Mouse (Mus musculus) spleen, adult 10 weeks (tissue): ENCODE data around the gene Tomm20. TPM values are rescaled to one million over a fixed set of nuclear protein-coding genes. Genes with fewer than 3 reads are reported as not detected.

Experiments
- polyA plus RNA-seq: library from polyadenylated mRNA; stranded (reverse); fragments of 350-450 nt; fragmentation: Illumina TruSeq; extraction: RNeasy Lipid Tissue Mini Kit (QIAGEN cat#74804); gene quantifications from one replicate; pipeline ENCODE4 v1.2.3, GENCODE M21; 2015; ENCODE audit warnings: low replicate concordance; ENCODE audit not compliant: insufficient read depth

Tomm20 gene
- polyA plus RNA-seq: 84.3 TPM

GRCm38 (mm10) chr8:126945730-126946163 is at the start of gene Tomm20:
Gene Tomm20 (minus strand): TSS chr8:126945844.

DNA sequence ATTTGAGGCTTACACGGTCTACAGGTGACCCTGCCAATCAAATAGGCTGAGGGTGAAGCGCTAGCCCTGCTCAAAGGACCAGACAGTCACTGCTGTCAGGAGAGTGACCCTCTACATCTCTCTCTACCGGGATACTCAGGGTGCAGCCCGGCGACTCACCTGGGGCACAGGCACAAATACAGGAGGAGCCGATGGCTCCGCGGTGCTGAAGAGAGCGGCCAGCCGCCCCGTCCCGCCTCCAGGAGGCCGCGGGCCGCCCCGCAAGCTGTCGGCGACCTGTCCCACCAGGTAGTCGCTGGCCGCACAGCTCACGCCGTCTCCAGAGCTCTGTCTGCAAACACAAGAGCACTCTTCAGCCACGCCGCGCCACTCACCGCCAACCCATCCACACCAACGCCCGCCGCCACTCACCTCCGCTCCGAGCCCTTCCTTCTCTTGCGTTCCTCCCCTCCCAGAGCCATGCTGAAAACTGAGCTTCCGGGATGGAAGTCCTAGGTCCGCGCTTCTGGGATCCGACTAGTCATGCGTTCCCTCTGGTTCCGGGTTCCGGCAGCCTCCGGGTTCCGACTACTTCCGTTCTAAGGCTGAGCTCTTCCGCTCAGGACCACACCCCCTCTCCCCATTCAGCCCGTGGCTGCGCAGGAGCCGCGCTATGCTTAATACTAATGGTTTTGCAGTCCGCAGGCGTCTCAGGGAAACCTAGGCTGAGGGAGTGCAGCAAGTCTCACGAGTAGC is 25.1 kb upstream of the Tomm20 start, which contains the start of gene Rbm34:
Gene Rbm34, minus strand, starts transcription at position 493 of the 735 bp plus-strand sequence.

Other genes with a start within 250 kb of the Tomm20 start
- gene Rbm34, start 25.2 kb upstream of the Tomm20 start, polyA plus RNA-seq: 34.8 TPM
- gene Pard3, start 118.0 kb upstream of the Tomm20 start, polyA plus RNA-seq: 3.5 TPM